Mouse (Mus musculus): Measurements from ENCODE around the gene Bcl9l.

GRCm38 (mm10) chr9:44504893-44505823 is 22.5 kb downstream of the Bcl9l start:
- TF ChIP-seq EP300 (IDR thresholded peaks at IDR 0.05), result no peak
- no peak for TF ChIP-seq CTCF (IDR thresholded peaks at IDR 0.05)
